Mouse (Mus musculus): ENCODE measurements around the gene Ttbk2. TPM values are rescaled to one million over a fixed set of nuclear protein-coding genes. Genes with fewer than 3 reads are reported as not detected.
A peak's percentile ranks its signal among the peaks of the same experiment; 100 is the strongest.

Gene Ttbk2
- total RNA-seq, 1 experiment: 6.0 TPM

- Histone ChIP-seq H3K4me1 (ENCODE audit: control insufficient read depth in 2 of 2, insufficient read depth in 2 of 2, low read length in 2 of 2, poor library complexity in 1 of 2) (no peaks in the 10 kb centered on the region), H3K4me3 (ENCODE audit: insufficient read depth in 1 of 2, low read depth in 1 of 2, low read length in 2 of 2, poor library complexity in 1 of 2, severe bottlenecking in 1 of 2) (no peak overlapping the region), H3K9ac (ENCODE audit: insufficient read depth, low read depth, low read length, poor library complexity, severe bottlenecking) (no peak overlapping the region), H3K36me3 (ENCODE audit: control insufficient read depth, insufficient read depth, low read length, poor library complexity, severe bottlenecking) (no peaks in the 10 kb centered on the region; the same call in 1 of the 2 replicates), H3K9me3 (ENCODE audit: control insufficient read depth, insufficient read depth, low read depth, low read length) (no peaks in the 10 kb centered on the region), H3K27ac (ENCODE audit: insufficient read depth, low read depth, low read length, poor library complexity, severe bottlenecking) (no peak overlapping the region)
- in situ Hi-C loops (cut with MboI; ENCODE audit: low sequenced_read_pairs in 2 of 2, unreplicated experiment in 2 of 2): no loop called here
- no peak for DNase-seq (ENCODE audit: low read depth, low spot score)
- TF ChIP-seq CHD2 (IDR thresholded peaks at IDR 0.05; ENCODE audit: low read depth, low read length): no peak
- no peak for TF ChIP-seq HCFC1 (IDR thresholded peaks at IDR 0.05; ENCODE audit: borderline replicate concordance, insufficient read depth, low read length)
Observed at GRCm38 (mm10) chr2:120748041-120748440, 102.4 kb downstream of the Ttbk2 start.

GRCm38 (mm10) chr2:120745496-120745895 is 104.9 kb downstream of the Ttbk2 start:
- no peak overlapping the region for H3K9ac ChIP-seq (ENCODE audit: insufficient read depth, low read depth, low read length, poor library complexity, severe bottlenecking)
- no peak for DNase-seq (ENCODE audit: low read depth, low spot score)
- H3K4me1 ChIP-seq (ENCODE audit: control insufficient read depth in 2 of 2, insufficient read depth in 2 of 2, low read length in 2 of 2, poor library complexity in 1 of 2): no peaks in the 10 kb centered on the region
- no peaks in the 10 kb centered on the region for H3K9me3 ChIP-seq (ENCODE audit: control insufficient read depth, insufficient read depth, low read depth, low read length)
- in situ Hi-C loops (cut with MboI; ENCODE audit: low sequenced_read_pairs in 2 of 2, unreplicated experiment in 2 of 2): no loop called here
- no peak overlapping the region for H3K27ac ChIP-seq (ENCODE audit: insufficient read depth, low read depth, low read length, poor library complexity, severe bottlenecking)
- TF ChIP-seq MAFK (IDR thresholded peaks at IDR 0.05; ENCODE audit: insufficient read depth, low read depth, low read length) (no peak), ZNF384 (IDR thresholded peaks at IDR 0.05; ENCODE audit: low read depth, low read length) (no peak), CHD2 (IDR thresholded peaks at IDR 0.05; ENCODE audit: low read depth, low read length) (no peak), ZC3H11A (IDR thresholded peaks at IDR 0.05; ENCODE audit: borderline replicate concordance, low read depth, low read length) (no peak), HCFC1 (IDR thresholded peaks at IDR 0.05; ENCODE audit: borderline replicate concordance, insufficient read depth, low read length) (no peak)
- no peak overlapping the region for H3K4me3 ChIP-seq (ENCODE audit: insufficient read depth in 1 of 2, low read depth in 1 of 2, low read length in 2 of 2, poor library complexity in 1 of 2, severe bottlenecking in 1 of 2)
- no peaks in the 10 kb centered on the region; the same call in 1 of the 2 replicates for H3K36me3 ChIP-seq (ENCODE audit: control insufficient read depth, insufficient read depth, low read length, poor library complexity, severe bottlenecking)

- in situ Hi-C loops (cut with MboI; ENCODE audit: low sequenced_read_pairs in 2 of 2, unreplicated experiment in 2 of 2): no loop called here
- no peak for DNase-seq (ENCODE audit: low read depth, low spot score)
- peak overlapping the region; percentile 52; the same call in 1 of the 2 replicates for H3K27ac ChIP-seq (ENCODE audit: insufficient read depth, low read depth, low read length, poor library complexity, severe bottlenecking)
- peak overlapping the region; percentile 86 to 95 for H3K4me3 ChIP-seq (ENCODE audit: insufficient read depth in 1 of 2, low read depth in 1 of 2, low read length in 2 of 2, poor library complexity in 1 of 2, severe bottlenecking in 1 of 2)
- H3K9me3 ChIP-seq (ENCODE audit: control insufficient read depth, insufficient read depth, low read depth, low read length): no peaks in the 10 kb centered on the region
- H3K36me3 ChIP-seq (ENCODE audit: control insufficient read depth, insufficient read depth, low read length, poor library complexity, severe bottlenecking): peaks cover 11% of the 10 kb centered on the region
- TF ChIP-seq HCFC1 (IDR thresholded peaks at IDR 0.05; ENCODE audit: borderline replicate concordance, insufficient read depth, low read length): no peak
- no peak for TF ChIP-seq CHD2 (IDR thresholded peaks at IDR 0.05; ENCODE audit: low read depth, low read length)
- no peak for TF ChIP-seq MAFK (IDR thresholded peaks at IDR 0.05; ENCODE audit: insufficient read depth, low read depth, low read length)
- TF ChIP-seq ZNF384 (IDR thresholded peaks at IDR 0.05; ENCODE audit: low read depth, low read length): no peak
- no peak for TF ChIP-seq ZC3H11A (IDR thresholded peaks at IDR 0.05; ENCODE audit: borderline replicate concordance, low read depth, low read length)
- H3K9ac ChIP-seq (ENCODE audit: insufficient read depth, low read depth, low read length, poor library complexity, severe bottlenecking): peak overlapping the region; percentile 70; the same call in 1 of the 2 replicates
- peaks cover 2 to 6% of the 10 kb centered on the region in 2 experiments; a peak in 2 of 4 replicates for H3K4me1 ChIP-seq (ENCODE audit: control insufficient read depth in 2 of 2, insufficient read depth in 2 of 2, low read length in 2 of 2, poor library complexity in 1 of 2)
Observed at GRCm38 (mm10) chr2:120731877-120732530, 118.4 kb downstream of the Ttbk2 start.

- Histone ChIP-seq H3K4me3 (ENCODE audit: insufficient read depth in 1 of 2, low read depth in 1 of 2, low read length in 2 of 2, poor library complexity in 1 of 2, severe bottlenecking in 1 of 2) (peak overlapping the region; percentile 86 to 95), H3K9ac (ENCODE audit: insufficient read depth, low read depth, low read length, poor library complexity, severe bottlenecking) (peak overlapping the region; percentile 91), H3K36me3 (ENCODE audit: control insufficient read depth, insufficient read depth, low read length, poor library complexity, severe bottlenecking) (peaks cover 13% of the 10 kb centered on the region), H3K27ac (ENCODE audit: insufficient read depth, low read depth, low read length, poor library complexity, severe bottlenecking) (peak overlapping the region; percentile 62), H3K4me1 (ENCODE audit: control insufficient read depth in 2 of 2, insufficient read depth in 2 of 2, low read length in 2 of 2, poor library complexity in 1 of 2) (peaks cover 2 to 6% of the 10 kb centered on the region in 2 experiments; a peak in 2 of 4 replicates), H3K9me3 (ENCODE audit: control insufficient read depth, insufficient read depth, low read depth, low read length) (no peaks in the 10 kb centered on the region)
- in situ Hi-C loops (cut with MboI; ENCODE audit: low sequenced_read_pairs in 2 of 2, unreplicated experiment in 2 of 2): no loop called here
- DNase-seq (ENCODE audit: low read depth, low spot score): peak; percentile 86
- TF ChIP-seq ZNF384 (IDR thresholded peaks at IDR 0.05; ENCODE audit: low read depth, low read length) (no peak), MAFK (IDR thresholded peaks at IDR 0.05; ENCODE audit: insufficient read depth, low read depth, low read length) (no peak), ZC3H11A (IDR thresholded peaks at IDR 0.05; ENCODE audit: borderline replicate concordance, low read depth, low read length) (no peak), HCFC1 (IDR thresholded peaks at IDR 0.05; ENCODE audit: borderline replicate concordance, insufficient read depth, low read length) (no peak), CHD2 (IDR thresholded peaks at IDR 0.05; ENCODE audit: low read depth, low read length) (no peak)
Observed at GRCm38 (mm10) chr2:120731167-120731862, 119.1 kb downstream of the Ttbk2 start.

Data from ES-E14 (cell line).